Mouse (Mus musculus) hindbrain, embryonic 10.5 days (tissue): ENCODE data around the gene Klc3. TPM values are rescaled to one million over a fixed set of nuclear protein-coding genes. Genes with fewer than 3 reads are reported as not detected.

Experiments used
- DNase-seq: peaks from one replicate; pipeline ENCODE4 v3.0.0-alpha.2; 2017; ENCODE audit warnings: low spot score
- H3K27ac ChIP-seq: fragments of 300-500 bp; sonication (generic); 2 replicates; pipeline ENCODE4 v1.5.1; 2016; ENCODE audit warnings: mild to moderate bottlenecking, moderate library complexity
- H3K27me3 ChIP-seq: fragments of 300-500 bp; sonication (generic); 2 replicates; pipeline ENCODE4 v1.6.1; 2016; ENCODE audit warnings: mild to moderate bottlenecking; ENCODE audit not compliant: poor library complexity, insufficient read depth, severe bottlenecking
- H3K36me3 ChIP-seq: fragments of 300-500 bp; sonication (generic); 2 replicates; pipeline ENCODE4 v1.6.1; 2016; ENCODE audit warnings: mild to moderate bottlenecking, moderate library complexity
- H3K4me1 ChIP-seq: fragments of 300-500 bp; sonication (generic); replicated peaks from 2 replicates; pipeline ENCODE4 v1.6.1; 2016; ENCODE audit warnings: mild to moderate bottlenecking
- H3K4me3 ChIP-seq: fragments of 300-500 bp; sonication (generic); 2 replicates; pipeline ENCODE4 v1.5.1; 2016; ENCODE audit warnings: mild to moderate bottlenecking, moderate library complexity
- H3K9me3 ChIP-seq: fragments of 300-500 bp; sonication (generic); 2 replicates; pipeline ENCODE4 v1.6.1; 2016; ENCODE audit warnings: mild to moderate bottlenecking, moderate library complexity
- WGBS: fragments of 180-500 bp; shearing (Covaris S2); methylation state at CpG from one replicate; pipeline ENCODE4 v1.1.7; 2016; 5-methylcytosine and 5-hydroxymethylcytosine counted together
- polyA plus RNA-seq: library from polyadenylated mRNA; unstranded; fragments of >200 nt; fragmentation: Nextera tagmentation; extraction: Ambion mirVana; gene quantifications from 2 replicates; pipeline ENCODE4 v1.2.1, GENCODE M21; 2016

The Klc3 gene
- polyA plus RNA-seq, 1 experiment from 2014 or later = 2.9 TPM

- no peak for DNase-seq
- Histone ChIP-seq H3K4me3 (no peak overlapping the region), H3K9me3 (no peaks in the 10 kb centered on the region), H3K36me3 (peaks cover 68% of the 10 kb centered on the region), H3K4me1 (peaks cover 6% of the 10 kb centered on the region), H3K27ac (no peak overlapping the region), H3K27me3 (peaks cover 22% of the 10 kb centered on the region)
- 79% methylated on average over 6 of the region's 6 CpGs for WGBS
Observed at GRCm38 (mm10) chr7:19426349-19426748, 22.4 kb upstream of the Klc3 start.

GRCm38 (mm10) chr7:19424051-19424450, 20.1 kb upstream of the Klc3 start:
- Histone ChIP-seq H3K4me1 (peaks cover 12% of the 10 kb centered on the region), H3K36me3 (peaks cover 45% of the 10 kb centered on the region), H3K27ac (no peak overlapping the region), H3K4me3 (no peak overlapping the region), H3K9me3 (no peaks in the 10 kb centered on the region), H3K27me3 (peaks cover 45% of the 10 kb centered on the region)
- 64% methylated on average over 4 of the region's 4 CpGs for WGBS
- DNase-seq = no peak

- peaks cover 35% of the 10 kb centered on the region for H3K36me3 ChIP-seq
- peaks cover 10% of the 10 kb centered on the region for H3K4me1 ChIP-seq
- 89% methylated on average over 3 of the region's 3 CpGs for WGBS
- H3K4me3 ChIP-seq = no peak overlapping the region
- H3K27ac ChIP-seq = no peak overlapping the region
- peaks cover 55% of the 10 kb centered on the region for H3K27me3 ChIP-seq
- H3K9me3 ChIP-seq = peaks cover 2% of the 10 kb centered on the region
- no peak for DNase-seq
Observed at GRCm38 (mm10) chr7:19423083-19423482, 19.2 kb upstream of the Klc3 start.

- peak overlapping the region; percentile 52 for H3K4me3 ChIP-seq
- peaks cover 15% of the 10 kb centered on the region for H3K36me3 ChIP-seq
- H3K27ac ChIP-seq = no peak overlapping the region
- peak; percentile 87 for DNase-seq
- 13% methylated on average over 43 of the region's 43 CpGs for WGBS
- H3K9me3 ChIP-seq = peaks cover 5% of the 10 kb centered on the region
- peaks cover 8% of the 10 kb centered on the region for H3K4me1 ChIP-seq
- peaks cover 72% of the 10 kb centered on the region for H3K27me3 ChIP-seq
Observed at GRCm38 (mm10) chr7:19420821-19421636, 17.1 kb upstream of the Klc3 start.

GRCm38 (mm10) chr7:19420121-19420520, 16.2 kb upstream of the Klc3 start:
- whole genome bisulfite sequencing = 9% methylated on average over 28 of the region's 28 CpGs
- Histone ChIP-seq H3K36me3 (peaks cover 6% of the 10 kb centered on the region), H3K27me3 (peaks cover 81% of the 10 kb centered on the region), H3K9me3 (peaks cover 5% of the 10 kb centered on the region), H3K4me1 (peaks cover 8% of the 10 kb centered on the region), H3K27ac (no peak overlapping the region), H3K4me3 (no peak overlapping the region)
- no peak for DNase-seq

DNA sequence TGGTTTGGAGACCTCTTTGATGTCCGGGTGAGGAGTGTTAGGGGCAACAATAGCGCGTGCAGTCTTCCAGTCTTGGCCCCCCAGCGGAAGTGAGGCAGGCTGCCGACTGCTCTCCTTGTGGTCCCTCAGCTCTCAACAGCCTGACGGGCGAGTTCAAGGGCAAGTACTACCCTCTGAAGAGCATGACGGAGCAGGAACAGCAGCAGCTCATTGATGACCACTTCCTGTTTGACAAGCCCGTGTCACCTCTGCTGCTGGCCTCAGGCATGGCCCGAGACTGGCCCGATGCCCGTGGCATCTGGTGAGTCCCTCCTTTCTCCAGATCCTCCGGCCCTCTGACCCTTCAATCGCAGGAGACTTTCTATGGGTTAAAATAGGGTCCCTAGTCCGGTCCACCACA, 12.7 kb upstream of the Klc3 start:
- no peak for DNase-seq
- Histone ChIP-seq H3K27ac (no peak overlapping the region), H3K27me3 (peaks cover 64% of the 10 kb centered on the region), H3K4me1 (peaks cover 8% of the 10 kb centered on the region), H3K9me3 (peaks cover 18% of the 10 kb centered on the region), H3K36me3 (no peaks in the 10 kb centered on the region), H3K4me3 (no peak overlapping the region)
- 80% methylated on average over 15 of the region's 15 CpGs for WGBS

GRCm38 (mm10) chr7:19413525-19413924, 9.6 kb upstream of the Klc3 start:
- Histone ChIP-seq H3K4me1 (0 out of 2 replicates have a peak, but pooled peaks cover 10% of the 10 kb centered on the region), H3K9me3 (peaks cover 18% of the 10 kb centered on the region), H3K4me3 (no peak overlapping the region), H3K27me3 (peaks cover 34% of the 10 kb centered on the region), H3K36me3 (no peaks in the 10 kb centered on the region), H3K27ac (no peak overlapping the region)
- WGBS = 93% methylated on average over 3 of the region's 3 CpGs
- no peak for DNase-seq

DNA sequence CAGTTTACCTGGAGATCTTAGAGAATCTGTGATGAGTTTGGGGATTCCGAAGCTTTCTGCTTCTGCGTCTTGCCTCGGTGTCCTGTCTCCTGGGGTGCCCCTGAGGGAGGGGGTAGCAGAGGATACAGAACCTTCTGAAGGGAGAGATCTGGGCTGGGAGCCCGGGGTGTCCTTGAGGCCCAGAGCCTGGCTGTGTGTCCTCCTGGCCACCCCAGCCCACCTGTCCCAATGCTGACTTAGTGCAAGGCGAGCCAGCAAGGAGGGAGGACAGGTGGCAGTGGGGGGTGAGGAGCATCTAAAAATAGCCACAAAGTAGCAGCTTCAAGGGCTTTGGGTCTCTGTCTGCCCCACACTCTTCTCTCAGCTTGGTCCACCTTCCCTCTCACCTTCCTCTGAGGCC, 7.9 kb upstream of the Klc3 start:
- H3K9me3 ChIP-seq = peaks cover 13% of the 10 kb centered on the region; the same call in 1 of the 2 replicates
- WGBS = 87% methylated on average over 5 of the region's 5 CpGs
- no peak overlapping the region for H3K4me3 ChIP-seq
- DNase-seq = no peak
- no peaks in the 10 kb centered on the region for H3K36me3 ChIP-seq
- no peak overlapping the region for H3K27ac ChIP-seq
- H3K4me1 ChIP-seq = 0 out of 2 replicates have a peak, but pooled peaks cover 10% of the 10 kb centered on the region
- peaks cover 18% of the 10 kb centered on the region for H3K27me3 ChIP-seq

DNA sequence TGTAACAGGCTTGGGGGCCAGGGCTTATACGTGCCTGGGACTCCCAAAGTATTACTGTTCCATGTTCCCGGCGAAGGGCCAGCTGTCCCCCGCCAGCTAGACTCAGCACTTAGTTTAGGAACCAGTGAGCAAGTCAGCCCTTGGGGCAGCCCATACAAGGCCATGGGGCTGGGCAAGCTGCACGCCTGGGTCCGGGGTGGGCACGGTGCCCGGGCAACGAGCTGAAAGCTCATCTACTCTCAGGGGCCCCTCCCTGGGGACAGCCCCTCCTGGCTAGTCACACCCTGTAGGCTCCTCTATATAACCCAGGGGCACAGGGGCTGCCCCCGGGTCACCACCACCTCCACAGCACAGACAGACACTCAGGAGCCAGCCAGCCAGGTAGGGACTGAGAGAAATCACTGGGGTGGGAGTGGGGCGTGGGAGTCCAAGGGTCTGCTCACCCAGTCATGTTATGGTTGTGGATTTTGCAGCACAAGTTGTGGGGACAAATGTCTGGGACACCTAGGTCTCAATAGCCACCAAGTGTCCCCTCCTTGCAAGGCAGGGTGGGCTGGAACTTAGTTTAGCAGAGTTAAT, 7.0 kb upstream of the Klc3 start:
- H3K27ac ChIP-seq = no peak overlapping the region; the same call in 1 of the 2 replicates
- H3K4me3 ChIP-seq = no peak overlapping the region
- 81% methylated on average over 11 of the region's 11 CpGs for WGBS
- no peak for DNase-seq
- no peaks in the 10 kb centered on the region for H3K36me3 ChIP-seq
- peaks cover 21% of the 10 kb centered on the region for H3K27me3 ChIP-seq
- 0 out of 2 replicates have a peak, but pooled peaks cover 10% of the 10 kb centered on the region for H3K4me1 ChIP-seq
- H3K9me3 ChIP-seq = peaks cover 13% of the 10 kb centered on the region; the same call in 1 of the 2 replicates

- WGBS = 59% methylated on average over 6 of the region's 6 CpGs
- Histone ChIP-seq H3K4me1 (peaks cover 13% of the 10 kb centered on the region), H3K9me3 (peaks cover 13% of the 10 kb centered on the region; the same call in 1 of the 2 replicates), H3K27me3 (peaks cover 21% of the 10 kb centered on the region), H3K27ac (no peak overlapping the region), H3K36me3 (no peaks in the 10 kb centered on the region), H3K4me3 (no peak overlapping the region)
- DNase-seq = no peak
Observed at GRCm38 (mm10) chr7:19409753-19410152, 5.8 kb upstream of the Klc3 start.

DNA sequence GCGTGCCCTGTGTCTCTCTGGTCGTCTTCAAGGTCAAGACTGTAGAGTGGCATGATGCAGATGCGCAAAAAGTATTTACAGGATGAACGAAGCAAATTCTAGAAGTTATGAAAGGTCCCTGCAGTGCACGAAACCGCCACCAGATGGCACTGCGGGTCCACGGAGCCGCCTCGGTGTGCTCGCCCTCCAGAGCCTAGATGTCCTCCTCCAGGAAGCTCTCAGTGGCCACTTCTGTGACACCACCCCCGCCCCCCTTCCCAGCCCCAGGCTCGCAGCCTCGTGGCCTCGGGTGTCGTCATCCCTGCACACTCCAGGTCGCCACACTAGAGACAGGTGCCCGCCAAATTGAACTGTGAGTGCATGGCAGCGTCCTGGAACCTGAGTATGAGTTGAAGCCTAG, 1.5 kb upstream of the Klc3 start:
- peak; percentile 86 for DNase-seq
- WGBS = 4% methylated on average over 19 of the region's 19 CpGs
- Histone ChIP-seq H3K27me3 (peaks cover 63% of the 10 kb centered on the region), H3K4me3 (peak overlapping the region; percentile 32), H3K9me3 (peaks cover 11% of the 10 kb centered on the region), H3K4me1 (peaks cover 23% of the 10 kb centered on the region), H3K27ac (no peak overlapping the region), H3K36me3 (no peaks in the 10 kb centered on the region)

DNA sequence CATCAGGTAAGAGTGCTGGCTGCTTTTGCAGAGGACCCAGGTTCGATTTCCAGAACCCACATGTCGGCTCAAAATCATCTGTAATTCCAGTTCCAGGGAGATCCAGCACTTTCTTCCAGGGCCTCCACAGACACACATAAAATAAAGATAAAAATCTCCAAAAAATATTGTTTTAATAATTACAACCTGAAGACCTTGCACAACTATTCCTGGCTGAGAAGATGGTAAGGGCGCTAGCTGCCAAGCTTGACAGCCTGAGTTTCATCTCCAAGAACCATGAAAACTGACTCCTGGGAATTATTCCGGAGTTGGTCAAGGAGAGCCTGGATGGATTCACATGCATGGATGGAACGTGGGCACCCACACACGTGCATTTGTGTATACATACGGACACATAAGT, 572 bp upstream of the Klc3 start, which contains the start of gene Ckm:
Gene Ckm (plus strand): TSS at position 301 of the 400 bp plus-strand sequence.
- H3K4me3 ChIP-seq = peak within 1 kb of the TSS; percentile 74
- peaks cover 72% of the 10 kb centered on the region for H3K27me3 ChIP-seq
- H3K4me1 ChIP-seq = peaks cover 22% of the 10 kb centered on the region
- 49% methylated on average over 7 of the region's 7 CpGs for WGBS
- no peaks in the 10 kb centered on the region for H3K36me3 ChIP-seq
- no peak for DNase-seq
- H3K9me3 ChIP-seq = peaks cover 11% of the 10 kb centered on the region
- peak within 1 kb of the TSS; percentile 72 for H3K27ac ChIP-seq

DNA sequence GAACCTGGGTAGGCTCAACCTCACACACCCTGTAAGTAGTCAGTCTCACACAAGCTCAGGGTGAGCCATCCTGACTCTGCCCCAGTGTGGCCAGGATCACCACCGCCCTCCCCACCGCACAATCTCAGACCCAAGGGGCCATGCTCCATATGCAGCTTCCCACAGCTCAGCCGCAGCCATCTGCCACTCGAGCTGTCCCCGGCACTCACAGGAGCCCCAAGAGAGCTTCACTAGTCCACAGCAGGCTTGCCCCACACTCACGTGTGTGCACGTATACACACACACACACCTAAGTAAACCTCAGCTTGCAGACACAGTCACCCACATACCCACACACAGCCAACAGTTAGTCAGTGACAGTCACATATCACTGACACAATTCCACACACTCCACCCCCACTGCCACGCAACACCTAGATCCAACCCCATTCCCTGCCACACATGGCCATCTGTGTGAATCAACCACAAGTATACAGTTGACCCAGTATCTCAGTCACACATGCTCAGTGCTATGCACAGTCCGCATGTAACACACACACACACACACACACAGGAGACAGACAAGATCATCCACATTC, 1.3 kb downstream of the Klc3 start:
- H3K27me3 ChIP-seq = peaks cover 81% of the 10 kb centered on the region
- no peaks in the 10 kb centered on the region for H3K36me3 ChIP-seq
- no peak for DNase-seq
- WGBS = 80% methylated on average over 9 of the region's 9 CpGs
- H3K9me3 ChIP-seq = peaks cover 11% of the 10 kb centered on the region
- no peak overlapping the region for H3K4me3 ChIP-seq
- H3K4me1 ChIP-seq = peaks cover 27% of the 10 kb centered on the region
- H3K27ac ChIP-seq = no peak overlapping the region
